Mouse (Mus musculus) C2C12 (cell line): ENCODE data around the gene Utp14b.

Experiments
- CEBPB ChIP-seq: IDR thresholded peaks from one replicate; pipeline ENCODE4 v1.6.1; 2011; ENCODE audit warnings: low read depth, mild to moderate bottlenecking, control low read depth, moderate library complexity
- CTCF ChIP-seq: IDR thresholded peaks from one replicate; pipeline ENCODE4 v1.5.1; 2011; ENCODE audit not compliant: control insufficient read depth, insufficient read depth, insufficient read length
- MAX ChIP-seq: IDR thresholded peaks from one replicate; pipeline ENCODE4 v1.6.1; 2011; ENCODE audit warnings: mild to moderate bottlenecking, control low read depth
- MYOD1 ChIP-seq: IDR thresholded peaks from one replicate; pipeline ENCODE4 v1.6.1; 2011; ENCODE audit warnings: low read depth; ENCODE audit not compliant: control insufficient read depth, insufficient read length
- MYOG ChIP-seq: IDR thresholded peaks from one replicate; pipeline ENCODE4 v1.6.1; 2011; ENCODE audit not compliant: control insufficient read depth, insufficient read length; ENCODE audit errors: extremely low read depth
- USF1 ChIP-seq: IDR thresholded peaks from one replicate; pipeline ENCODE4 v1.6.1; 2011; ENCODE audit warnings: low read depth, mild to moderate bottlenecking, control low read depth, moderate library complexity

- no peak for TF ChIP-seq CTCF
- TF ChIP-seq MYOG: no peak
- no peak for TF ChIP-seq MAX
- no peak for TF ChIP-seq USF1
- no peak for TF ChIP-seq MYOD1
- no peak for TF ChIP-seq CEBPB
Measured at GRCm38 (mm10) chr1:78634486-78634885, 23.4 kb upstream of the Utp14b start.
